Mouse (Mus musculus): ENCODE measurements around the gene 2010003K11Rik. TPM values are rescaled to one million over a fixed set of nuclear protein-coding genes. Genes with fewer than 3 reads are reported as not detected.

2010003K11Rik gene
- 0.25 and 0.66 TPM in 2 replicates for polyA plus RNA-seq (2012; rRNA removed)

DNA sequence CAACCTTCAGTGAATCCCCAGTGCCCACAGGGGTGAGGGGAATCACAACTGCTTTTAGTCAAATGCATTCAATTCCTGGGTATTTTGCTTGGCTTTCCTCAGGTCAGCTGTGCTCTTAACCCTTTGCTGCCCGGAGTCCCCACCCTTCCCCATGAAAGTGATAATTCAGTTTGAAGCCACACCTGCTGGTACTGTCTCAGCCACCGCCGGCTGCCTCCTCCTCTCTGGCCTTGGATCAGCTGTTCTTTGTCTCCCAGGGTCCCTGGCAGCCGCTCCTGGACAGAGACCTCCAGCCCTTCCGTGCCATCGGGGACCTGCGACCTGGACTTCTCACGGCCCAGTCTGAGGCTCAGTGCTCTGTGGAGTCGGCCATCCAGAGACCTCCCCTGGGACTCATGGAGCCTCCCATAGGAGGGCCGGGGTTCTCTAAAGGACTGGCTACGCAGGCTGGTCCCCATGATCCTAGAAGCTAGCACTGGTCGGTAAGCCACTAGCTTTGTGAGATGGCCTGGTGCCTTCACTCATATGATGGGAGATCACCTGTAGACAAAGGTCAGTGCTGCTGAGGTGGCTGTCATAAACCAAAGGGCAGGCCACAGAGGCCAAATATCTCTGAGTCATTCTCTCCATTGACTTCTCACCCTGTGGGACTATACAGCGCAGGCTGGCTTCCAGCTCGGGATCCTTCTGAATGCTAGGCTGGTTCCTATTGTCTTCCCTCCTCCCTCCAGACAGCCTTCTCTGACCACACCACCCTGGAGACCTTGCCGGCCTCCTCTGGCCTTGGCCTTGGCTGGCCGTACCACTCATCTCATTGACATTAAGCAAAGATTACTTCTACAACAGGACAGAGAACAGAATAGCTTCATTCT lies at the start of gene 2010003K11Rik:
2010003K11Rik (minus strand) TSS at position 522 of the 872 bp plus-strand sequence.
- DNase-seq (ENCODE audit: low spot score), result no peak

DNA sequence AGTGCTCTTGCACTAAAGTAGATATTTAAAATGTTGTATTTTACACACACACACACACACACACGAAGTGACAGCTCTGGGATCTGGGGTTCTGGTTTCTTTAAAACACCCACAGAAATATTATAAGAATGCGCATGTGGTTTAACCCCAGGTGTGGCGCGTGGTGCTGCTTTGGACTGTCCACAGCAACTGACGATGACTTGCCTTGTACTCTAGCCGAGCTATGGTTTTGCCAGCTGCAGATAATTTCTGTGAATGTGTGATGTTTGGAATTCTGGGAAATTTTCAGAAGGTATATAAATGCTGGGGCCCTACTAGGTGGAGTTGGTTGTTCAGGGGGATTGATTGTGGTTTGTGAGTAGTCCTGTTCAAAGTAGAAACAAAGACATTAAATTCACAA lies 49.4 kb upstream of the 2010003K11Rik start:
- DNase-seq (ENCODE audit: low spot score), result no peak

DNA sequence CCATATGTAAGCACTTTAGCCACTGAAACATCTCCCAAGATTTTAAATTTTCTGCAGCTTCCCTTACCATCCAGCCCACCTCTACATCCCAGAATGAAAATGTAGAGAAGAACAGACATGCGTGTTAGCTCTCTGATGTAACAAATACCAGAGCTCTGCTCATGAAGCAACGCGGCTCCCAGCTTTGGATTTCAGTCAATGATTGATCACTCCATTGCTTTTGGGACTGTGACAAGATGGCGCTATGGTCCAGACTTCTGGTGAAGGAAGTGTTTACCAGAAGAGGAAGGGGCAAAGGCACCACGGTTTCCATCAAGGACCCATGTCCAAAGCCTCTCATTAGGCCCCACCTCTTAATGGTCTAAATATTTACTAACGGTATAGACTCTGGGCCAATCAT lies 47.5 kb upstream of the 2010003K11Rik start:
- DNase-seq (ENCODE audit: low spot score), result no peak

DNA sequence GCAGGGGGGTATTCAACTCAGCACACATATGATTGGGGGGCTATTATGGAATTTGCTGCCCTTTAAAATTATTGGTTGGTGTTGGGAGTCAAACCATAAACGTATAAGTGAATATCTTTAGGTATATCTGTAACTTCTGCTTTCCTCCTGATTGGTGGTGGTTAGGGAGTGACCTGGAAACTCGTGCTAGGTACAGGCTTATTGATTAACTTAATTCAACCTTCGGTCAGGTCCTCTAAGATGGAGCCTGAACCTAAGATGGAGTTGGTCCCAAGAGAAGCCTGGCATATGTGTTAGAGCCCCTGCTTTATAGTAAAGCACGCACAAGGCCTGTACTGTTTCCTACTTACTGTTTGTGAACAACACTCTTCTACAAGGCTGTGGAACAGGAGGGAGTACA lies 46.7 kb upstream of the 2010003K11Rik start:
- DNase-seq (ENCODE audit: low spot score), result no peak

DNA sequence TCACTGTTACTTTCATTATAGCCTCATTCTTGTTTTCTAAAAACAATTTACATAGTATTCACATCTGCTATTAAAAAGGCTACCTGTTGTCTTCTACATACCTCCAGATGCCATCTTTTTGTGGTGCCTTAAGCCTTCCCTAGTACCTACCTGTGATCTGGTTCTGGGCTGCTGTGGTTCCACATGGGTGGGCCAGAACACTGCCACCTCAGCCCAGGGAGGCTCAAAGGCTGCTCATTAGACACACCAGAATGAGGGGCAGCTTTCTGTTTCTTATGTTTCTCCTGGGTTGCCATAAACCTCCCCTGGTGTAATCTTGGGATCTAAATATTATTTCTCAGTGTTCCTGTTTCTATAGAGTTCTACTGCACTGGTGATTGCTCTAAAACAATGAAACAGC lies 43.7 kb upstream of the 2010003K11Rik start:
- no peak for DNase-seq (ENCODE audit: low spot score)

DNA sequence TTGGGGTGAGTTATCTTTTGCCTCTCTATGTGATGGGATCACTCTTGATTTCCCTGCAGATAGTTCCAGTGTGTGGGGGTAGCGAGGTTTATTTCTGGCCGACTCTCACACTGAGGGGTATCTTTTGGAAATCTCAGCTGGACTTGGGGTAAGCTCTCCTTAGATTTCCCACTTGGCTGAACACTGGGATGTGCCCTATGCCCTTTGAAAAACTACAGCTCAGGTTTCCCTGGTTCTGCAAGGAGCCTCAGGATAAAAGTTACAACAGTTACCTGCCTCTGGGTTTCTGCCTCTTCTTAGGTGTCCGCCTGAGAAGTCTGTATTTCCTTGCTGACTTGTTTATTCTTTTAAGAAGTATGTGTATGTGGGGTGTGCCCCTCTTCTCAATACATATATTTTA lies 42.6 kb upstream of the 2010003K11Rik start:
- no peak for DNase-seq (ENCODE audit: low spot score)

DNA sequence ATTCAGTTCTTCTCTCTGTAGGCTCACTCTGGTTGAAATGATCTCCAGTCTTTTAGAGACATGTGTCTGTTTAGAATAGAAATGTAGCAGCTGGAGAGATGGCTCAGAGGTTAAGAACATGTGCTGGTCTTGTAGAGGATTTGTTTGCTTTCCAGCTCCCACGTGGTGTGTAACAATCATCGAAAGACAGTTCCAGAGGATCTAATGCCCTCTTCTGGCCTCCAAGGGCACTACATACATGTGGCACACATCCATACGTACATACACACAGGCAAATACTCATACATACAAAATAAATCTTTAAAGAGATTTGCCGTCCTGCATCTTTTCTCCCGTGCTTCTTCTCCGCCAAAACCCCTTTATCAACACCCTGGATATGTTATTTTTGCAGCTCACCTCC lies 41.9 kb upstream of the 2010003K11Rik start:
- no peak for DNase-seq (ENCODE audit: low spot score)

DNA sequence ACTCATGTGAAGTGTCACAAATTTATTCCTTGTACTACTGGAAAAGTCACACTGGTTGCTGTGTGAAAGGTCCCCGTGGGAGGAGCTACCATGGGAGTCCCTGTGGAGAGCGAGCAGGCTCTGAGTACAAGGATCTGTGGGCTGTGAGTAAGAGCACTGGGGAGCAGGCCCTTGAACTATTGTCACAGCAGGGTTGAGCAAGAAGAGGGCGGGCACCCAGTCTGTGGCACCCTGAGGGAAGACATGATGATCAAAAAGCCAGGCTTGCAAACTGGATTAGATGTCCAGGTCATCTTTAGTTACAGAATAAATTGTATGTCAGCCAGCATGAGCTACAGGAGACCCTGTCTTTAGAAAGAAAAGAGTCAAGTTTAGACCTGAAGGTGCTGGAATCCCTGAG lies 38.2 kb upstream of the 2010003K11Rik start:
- DNase-seq (ENCODE audit: low spot score), result no peak

DNA sequence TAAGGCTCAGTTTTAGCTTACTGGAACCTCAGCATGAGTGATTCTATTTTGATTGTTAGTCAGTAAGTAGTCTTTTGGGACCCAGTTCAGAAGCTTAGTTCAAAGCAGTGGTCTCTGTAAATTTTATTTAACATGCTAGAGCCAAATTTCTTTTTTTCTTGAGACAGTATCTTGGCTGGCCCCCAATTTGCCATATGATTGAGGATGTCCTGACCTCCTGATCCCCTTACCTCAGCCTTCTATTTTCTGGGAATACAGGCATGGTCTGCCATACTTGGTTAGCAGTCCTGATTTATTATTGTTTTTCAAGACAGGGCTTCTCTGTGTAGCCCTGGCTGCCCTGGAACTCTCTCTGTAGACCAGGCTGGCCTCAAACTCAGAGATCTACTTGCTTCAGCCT lies 37.5 kb upstream of the 2010003K11Rik start:
- DNase-seq (ENCODE audit: low spot score), result no peak

DNA sequence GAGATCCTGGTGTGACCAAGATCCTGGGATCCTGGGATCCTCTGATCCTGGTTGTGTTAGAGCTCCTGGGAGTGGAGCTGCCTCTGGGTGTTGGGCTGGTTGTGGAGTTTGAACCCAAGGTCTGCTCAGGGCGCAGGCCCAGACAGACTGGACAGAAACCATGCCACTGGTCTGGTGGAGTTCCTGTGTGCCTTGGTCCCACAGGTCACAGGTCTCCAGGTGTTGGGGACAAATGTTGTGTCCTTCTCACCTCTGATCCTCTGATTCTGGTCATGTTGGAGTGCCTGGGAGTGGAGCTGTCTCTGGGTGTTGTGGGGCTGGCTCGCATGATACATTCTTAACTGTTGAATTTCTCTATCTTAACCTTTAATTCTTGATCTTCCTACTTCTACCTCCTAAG lies 36.3 kb upstream of the 2010003K11Rik start:
- DNase-seq (ENCODE audit: low spot score), result no peak

DNA sequence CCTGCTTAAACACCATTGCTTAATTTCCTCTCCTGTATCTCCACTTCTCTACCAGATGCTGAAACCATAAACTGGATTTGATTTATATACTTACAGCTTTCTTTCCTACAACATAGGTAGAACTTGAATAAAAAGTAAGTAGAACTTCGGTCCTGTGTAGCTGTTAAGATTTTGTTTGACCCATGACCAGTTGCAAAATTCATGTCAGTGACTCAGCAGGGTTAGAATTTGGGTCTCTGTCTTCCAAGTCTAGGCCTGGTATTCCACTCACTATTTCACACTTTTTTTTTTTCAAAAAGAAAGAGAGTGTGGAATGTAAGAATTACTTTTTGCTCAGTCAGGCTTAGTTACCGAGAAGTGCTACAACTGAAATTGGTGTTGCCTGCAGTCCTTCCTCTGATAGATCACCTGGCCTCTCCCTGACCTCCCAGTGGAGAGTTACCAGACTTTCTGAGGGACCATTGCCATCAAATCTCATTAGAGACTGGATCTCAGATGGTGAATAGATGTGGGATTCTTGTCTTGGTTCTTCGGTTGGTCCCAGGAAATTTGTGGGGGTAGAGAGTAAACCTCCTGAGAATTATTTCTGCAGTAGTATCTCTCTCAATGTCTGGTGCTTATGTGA lies 23.2 kb upstream of the 2010003K11Rik start:
- DNase-seq (ENCODE audit: low spot score), result no peak

DNA sequence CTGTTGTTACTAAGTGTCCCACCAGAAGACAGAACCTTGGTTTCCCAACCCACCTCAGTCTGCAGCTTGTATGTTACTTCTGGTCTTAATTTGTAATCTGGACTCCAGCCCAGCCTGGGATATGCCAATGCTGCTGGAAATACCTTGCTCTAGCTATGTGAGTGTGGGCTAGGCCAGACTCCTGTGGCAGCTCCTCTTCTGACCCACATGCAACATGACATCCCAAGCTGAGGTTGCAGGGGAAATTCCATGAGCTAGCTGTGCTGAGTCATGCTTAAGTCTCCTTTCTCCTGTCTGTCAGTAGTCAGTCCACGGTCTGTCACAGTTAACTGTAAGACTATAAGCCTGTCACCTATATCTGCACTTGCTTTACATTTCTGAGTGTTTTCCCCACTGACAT lies 19.1 kb upstream of the 2010003K11Rik start:
- no peak for DNase-seq (ENCODE audit: low spot score)

DNA sequence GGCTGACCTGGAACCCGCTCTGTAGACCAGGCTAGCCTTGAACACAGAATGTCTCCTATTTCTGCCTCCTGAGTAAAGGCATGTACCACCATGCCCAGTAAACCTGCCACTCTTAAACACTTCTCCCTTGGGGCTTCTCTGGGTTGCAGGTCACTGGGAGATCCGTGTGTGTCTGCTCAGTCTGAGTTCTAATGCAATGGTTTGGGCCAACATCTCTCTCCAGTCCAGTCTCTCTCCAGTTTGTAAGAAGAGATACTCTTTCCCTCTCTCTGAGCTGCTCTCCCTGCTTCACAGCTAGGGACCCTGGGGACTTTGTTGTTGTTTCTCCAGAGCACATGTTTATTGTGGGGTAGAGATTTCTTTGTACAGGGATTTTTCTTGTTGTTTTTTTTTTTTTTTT lies 17.9 kb upstream of the 2010003K11Rik start:
- DNase-seq (ENCODE audit: low spot score), result no peak

DNA sequence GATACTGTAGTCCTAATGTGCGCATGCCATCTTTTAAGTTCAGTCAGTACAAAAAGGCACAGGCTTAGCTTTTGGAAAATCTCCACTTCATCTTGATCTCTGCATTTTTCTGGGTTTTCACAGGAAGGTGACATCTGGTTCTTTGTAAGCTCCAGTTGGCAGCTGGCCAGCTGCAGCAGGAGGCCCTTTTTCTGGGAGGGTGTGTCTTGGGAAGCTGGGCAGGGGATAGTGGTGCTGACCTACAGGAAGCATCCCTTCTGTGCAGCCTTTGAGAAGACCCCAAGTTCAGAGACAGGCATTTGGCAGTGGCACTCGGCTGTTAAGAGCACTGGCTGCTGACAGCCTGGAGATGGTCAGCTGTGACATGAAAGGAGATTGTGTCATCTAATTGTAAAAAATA lies 17.4 kb upstream of the 2010003K11Rik start:
- DNase-seq (ENCODE audit: low spot score), result no peak

DNA sequence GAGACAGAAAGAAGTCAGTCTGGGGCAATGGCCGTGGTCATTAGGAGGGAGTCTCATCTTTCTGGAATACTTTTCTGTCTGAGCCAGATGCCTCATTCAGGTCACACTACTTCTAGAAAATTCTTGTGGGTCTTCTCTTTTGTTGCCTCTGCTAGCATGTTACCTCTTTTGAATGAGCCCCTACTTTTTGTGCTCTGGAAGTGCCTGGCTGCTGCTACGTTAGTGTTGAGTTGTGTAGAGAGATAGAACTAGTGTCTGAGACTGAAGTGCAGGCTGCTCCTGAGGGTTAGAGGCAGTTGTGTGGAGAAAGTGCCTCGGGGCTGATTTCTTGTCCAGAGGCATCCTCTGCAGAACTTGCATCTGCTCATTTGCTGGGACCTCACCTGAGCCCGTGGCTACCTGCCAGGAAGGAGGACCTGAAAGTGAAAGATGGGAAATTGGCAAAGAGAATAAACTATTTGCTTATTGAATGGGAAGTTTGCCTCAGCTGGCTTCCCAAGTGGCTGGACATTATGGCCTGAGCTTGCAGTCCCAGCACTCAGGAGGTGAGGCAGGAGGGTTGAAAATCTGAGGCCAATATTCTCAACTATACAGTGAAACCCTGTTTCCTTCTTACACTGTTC lies 15.0 kb upstream of the 2010003K11Rik start:
- no peak for DNase-seq (ENCODE audit: low spot score)

DNA sequence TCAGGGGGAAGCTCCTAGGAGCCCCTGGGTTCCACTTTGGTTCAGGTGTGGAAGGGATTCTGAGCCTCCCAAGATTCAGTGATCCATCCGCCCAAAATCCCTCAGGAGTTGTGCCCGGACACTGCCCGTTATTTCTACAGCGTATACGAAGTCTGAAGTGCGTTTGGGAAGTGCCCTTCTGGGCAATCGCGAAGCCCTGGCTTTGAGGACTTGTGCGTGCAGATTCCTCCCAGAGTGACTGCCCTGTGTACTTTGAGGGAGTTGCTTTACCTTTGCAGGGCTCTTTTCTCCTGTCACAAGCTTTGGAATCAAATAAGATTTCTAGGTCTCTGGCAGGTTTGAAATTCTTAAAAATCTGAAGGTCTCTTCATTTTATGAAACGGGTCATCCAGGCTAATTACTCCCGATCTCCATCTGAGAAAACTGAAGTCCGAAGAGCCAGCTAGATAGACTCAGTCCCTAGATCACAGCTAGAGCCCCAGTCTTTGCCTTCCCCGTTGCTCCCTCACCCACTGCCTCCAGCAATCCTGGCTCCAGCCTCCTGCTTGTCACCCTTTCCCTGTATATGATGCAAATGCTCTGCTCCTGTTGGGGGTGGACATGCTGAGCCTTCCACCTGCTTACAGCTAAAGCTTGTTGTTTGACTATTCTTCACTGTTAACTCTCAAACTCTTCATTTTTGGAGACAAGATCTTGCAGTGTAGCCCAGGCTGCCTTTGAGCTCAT lies 12.9 kb upstream of the 2010003K11Rik start:
- DNase-seq (ENCODE audit: low spot score), result no peak

DNA sequence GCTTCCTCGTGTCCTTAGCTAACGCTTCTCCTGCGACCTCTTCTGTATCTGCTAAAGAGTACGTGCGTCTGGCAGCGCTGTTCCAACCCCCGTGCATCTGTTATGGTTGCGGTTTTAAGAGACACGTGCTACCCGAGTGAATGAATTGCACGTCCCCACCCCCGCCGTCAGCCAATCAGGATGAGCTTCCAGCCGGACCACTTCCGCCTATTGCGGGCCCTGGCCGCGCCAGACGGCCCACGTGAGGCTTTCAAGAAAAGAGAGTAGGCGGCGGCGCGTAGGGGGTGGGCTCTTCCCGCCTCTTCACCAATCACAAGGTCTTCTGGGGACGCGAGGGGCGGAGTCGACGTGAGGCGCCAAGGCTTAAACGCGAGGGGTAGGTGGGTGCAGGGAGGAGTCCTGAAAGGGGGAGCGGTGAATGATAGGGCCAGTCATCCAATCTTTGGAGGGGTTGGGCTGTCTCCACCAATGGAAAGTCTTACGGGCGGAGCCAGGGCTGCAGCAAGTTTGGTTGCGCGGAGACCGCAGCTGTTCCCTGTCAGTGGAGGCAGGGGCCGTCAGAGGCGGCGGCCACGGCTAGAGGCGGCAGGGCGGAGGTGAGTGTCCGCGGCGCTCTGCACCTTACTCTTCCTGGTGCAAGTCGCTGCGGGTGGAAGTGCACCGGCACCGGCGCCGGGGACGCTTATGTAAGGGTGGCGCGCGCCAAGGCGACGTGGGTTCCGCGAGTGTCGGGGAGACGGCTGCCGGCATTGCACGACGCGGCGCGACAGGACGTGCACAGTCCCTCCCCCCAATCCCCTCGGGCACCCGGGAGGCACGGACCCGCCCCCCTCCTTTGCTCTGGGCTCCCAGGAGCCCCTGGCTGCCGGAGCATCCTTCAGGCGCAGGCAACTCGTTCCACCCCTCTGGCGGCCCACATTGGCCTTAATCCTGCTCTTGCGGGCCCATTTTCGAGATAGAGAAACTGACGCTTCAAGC lies 11.9 kb upstream of the 2010003K11Rik start, which contains the start of gene Pcx:
Pcx (plus strand) TSS at position 487 of the 978 bp plus-strand sequence.
- peak; percentile 95 for DNase-seq (ENCODE audit: low spot score)

DNA sequence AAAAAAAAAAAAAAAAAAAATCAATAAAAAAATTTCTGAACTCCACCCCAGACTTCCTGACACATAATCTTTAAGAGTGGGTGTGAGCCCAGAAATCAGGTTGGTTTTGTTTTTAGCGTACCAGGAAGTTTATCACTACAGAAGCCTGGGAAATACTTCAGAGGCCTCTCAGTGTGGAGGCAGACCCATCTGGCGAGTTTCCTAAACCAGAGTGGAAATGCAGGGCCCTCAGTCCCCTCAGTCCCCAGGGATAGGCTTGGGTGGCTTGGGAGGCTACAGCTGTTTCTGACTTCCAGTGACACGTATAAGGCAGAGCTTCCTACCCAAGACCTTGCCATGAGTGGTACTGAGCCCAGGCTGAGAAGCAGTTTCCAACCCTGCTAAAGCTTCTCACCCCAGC lies 9.4 kb upstream of the 2010003K11Rik start:
- DNase-seq (ENCODE audit: low spot score), result no peak

DNA sequence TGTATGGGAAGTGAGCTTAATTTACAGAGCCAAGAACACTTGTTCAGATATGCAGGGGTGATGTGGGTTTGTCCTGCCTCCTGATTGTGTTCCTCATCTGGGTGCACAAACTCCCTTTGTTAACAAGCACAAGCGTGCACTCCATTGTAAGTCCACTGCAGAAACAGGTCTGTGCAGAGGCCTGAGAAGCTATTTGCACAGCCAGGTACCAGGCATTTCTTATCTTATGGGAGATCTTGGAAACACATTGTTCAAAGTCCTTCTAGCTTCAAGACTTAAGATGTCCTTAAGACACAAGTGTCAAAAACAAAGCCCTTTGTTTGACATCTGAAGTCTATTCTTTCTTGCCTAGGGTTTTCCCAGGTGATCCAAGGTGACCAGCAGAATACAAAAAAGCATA lies 6.4 kb upstream of the 2010003K11Rik start:
- DNase-seq (ENCODE audit: low spot score), result no peak

DNA sequence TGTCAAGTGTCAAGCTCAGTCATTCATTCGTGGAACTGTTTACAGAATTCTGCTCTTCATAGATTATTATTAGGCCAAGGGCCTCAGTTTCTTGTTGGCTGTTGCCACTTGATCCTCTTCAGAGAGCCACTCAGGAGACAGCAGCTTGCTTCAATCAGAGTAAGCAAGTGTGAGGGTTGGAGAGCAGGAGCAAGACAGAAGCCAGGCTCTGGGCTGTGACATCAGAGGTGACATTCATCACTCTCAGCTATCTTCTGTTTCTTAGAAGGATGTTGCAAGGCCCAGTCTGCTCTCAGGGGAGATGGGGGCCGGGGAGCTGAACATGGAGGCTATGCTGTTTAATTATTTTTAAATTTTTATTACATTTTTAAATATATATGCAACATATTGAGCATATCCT lies 4.3 kb upstream of the 2010003K11Rik start:
- DNase-seq (ENCODE audit: low spot score), result no peak
